Mouse (Mus musculus): ENCODE results near the gene Chaf1a. TPM values are rescaled to one million over a fixed set of nuclear protein-coding genes. Genes with fewer than 3 reads are reported as not detected.
"Not testable (repeated sequence)": the region's sequence is repeated elsewhere in the genome, so short reads cannot be mapped to it uniquely, and the experiment has no call there.

The Chaf1a gene
- total RNA-seq, 2 experiments from 2014 or later: 1.3 to 1.5 TPM

DNA sequence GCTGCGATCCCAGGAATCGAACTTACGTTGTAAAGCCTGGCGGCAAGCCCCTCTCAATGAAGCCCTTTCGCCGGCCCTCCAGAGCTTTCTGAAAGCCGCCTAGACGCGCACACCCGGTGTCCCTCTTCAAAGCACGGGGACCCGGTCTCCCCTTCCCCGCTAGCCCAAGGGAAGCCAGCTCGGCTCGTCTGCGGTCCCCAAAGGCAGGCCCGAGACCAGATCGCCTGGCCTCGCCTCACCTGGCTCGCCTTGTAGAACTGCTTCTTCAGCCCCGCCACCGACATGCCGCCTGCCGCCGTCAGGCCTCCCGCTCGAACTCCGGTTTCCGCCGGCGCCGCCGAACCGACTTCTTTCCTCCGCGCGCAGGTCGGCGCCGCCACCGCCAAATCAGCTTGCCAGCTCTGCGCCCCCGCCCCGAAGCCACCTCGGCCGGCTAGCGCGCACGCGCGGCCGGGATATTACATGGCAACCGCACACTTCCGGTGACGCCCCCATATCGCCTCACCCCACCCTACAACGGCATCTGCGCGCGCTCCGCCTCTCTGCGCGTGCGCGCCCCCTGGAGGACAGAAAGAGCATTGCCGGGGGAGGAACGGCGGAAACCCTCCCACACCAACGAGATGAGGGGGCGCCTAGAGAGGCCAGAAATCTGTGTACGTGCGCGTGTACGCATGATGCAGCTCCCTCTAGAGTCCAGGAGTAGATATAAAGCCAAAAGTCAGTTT is 3.9 kb upstream of the Chaf1a start, which contains the start of gene Sh3gl1:
Sh3gl1 (minus strand) TSS at position 460 of the 725 bp plus-strand sequence.
- DNase-seq: peak; percentile 99 to 100
- intact Hi-C loops (cut with DNase I): loop anchor here (5.0 kb wide), 1 partner anchor 79 kb away; the partner anchor contains the start of gene Yju2

DNA sequence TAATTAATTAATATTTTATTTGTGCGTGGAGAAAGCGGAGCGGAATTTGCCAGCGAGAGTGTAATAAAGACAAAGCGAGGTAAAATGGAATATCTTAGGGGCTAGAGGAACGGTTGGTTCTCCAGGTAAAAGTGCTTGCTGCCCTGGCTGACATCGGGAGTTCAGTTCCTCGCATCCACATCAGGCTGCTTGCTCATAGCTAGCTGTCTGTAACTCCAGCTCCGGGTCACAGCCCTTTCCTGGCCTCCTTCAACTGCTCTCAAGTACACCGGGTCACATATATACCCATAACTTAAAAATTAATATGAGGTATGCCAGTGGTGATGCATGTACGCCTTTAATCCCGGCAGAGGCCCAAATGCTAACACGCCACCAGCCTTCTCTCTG is 3.3 kb upstream of the Chaf1a start:
- intact Hi-C loops (cut with DNase I): loop anchor here (5.0 kb wide), 1 partner anchor 80 kb away; the partner anchor contains the start of gene Yju2
- no peak for DNase-seq

DNA sequence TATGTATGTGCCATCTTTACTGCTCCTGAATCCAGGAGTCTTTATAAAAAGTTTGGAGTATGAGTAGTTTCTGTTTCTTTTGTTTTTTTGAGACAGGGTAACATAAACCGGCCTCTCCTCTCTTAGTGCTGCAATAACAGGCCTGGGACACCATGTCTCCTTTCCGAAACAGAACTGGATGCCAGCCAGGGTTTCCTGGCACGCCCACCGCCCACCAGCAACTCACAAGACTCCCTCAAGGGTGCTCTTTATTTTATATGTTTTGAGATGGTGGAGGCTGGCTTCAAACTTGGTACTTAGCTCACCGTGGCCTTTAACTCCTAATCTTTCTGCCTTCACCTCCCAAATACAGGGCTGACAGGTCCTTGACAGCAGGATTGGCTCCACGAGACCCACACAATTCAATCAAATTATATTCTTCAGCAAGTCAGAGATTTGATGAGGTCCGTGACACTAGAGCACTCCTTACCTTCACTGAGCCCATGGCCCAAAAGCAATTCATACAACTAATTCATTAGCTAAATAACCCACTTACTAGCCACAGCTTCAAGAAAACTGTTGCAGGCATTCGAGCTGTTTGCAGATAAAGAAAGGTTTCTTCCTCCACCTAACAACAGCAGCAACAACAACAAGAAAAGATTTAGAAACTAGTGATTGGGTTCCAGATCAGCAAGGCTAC is 1.5 kb upstream of the Chaf1a start:
- no peak for DNase-seq
- intact Hi-C loops (cut with DNase I): loop anchor here (5.0 kb wide), 1 partner anchor 81 kb away; the partner anchor contains the start of gene Yju2

DNA sequence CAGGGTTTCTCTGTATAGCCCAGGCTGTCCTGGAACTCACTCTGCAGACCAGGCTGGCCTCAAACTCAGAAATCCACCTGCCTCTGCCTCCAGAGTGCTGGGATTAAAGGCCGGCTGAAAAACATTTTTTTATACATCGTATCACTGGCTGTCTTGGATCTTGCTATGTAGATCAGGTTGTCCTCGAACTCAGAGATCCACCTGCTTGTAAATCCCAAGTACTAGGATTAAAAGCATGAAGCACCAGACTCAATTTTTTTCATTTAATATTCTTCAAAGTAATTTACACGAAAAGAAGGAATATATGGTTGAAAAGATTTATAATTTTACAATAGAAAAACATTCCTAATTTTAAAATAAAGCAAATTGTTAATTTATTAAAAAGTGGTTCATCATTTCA is 894 bp upstream of the Chaf1a start:
- no peak for DNase-seq
- intact Hi-C loops (cut with DNase I): loop anchor here (5.0 kb wide), 1 partner anchor 82 kb away; the partner anchor contains the start of gene Yju2

DNA sequence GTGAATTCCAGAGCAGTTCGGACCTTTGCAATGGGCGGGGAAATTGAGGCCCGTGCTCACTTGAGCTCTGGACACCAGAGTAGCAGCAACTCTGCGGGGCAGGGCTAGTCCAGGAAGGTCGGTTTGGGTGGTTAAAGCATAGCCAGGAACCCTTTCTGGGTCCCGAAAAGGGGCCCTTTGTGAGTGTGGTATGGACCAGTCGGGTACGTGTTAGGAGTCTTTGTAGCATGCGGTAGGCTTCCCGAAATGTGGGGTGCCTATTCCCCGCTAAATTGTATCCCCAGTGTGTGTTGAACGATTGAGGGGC is 571 bp downstream of the Chaf1a start:
- DNase-seq: no peak
- intact Hi-C loops (cut with DNase I): loop anchor here (2.0 kb wide), 1 partner anchor 32 kb away; no protein-coding TSS in a partner anchor

DNA sequence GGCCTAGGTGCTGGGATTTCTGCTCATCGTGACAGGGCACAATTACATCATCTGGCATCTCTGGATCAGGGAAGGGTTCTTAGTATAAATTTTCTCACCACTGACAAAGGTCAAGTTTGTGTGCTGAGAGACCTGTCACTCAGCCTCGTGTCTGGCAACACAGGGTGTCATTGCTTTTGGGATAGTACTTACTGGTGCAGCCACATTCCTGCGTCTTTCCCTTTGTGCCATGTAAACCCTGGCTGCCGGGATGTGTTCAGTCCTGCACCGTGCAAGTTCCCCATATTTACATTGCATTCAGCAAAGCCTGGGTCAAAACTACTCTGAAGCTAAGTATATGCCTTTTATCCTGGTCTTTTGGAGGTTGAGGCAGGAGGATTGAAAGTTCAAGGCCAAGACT is 11.1 kb downstream of the Chaf1a start:
- intact Hi-C loops (cut with DNase I): no loop called here
- DNase-seq: no peak

DNA sequence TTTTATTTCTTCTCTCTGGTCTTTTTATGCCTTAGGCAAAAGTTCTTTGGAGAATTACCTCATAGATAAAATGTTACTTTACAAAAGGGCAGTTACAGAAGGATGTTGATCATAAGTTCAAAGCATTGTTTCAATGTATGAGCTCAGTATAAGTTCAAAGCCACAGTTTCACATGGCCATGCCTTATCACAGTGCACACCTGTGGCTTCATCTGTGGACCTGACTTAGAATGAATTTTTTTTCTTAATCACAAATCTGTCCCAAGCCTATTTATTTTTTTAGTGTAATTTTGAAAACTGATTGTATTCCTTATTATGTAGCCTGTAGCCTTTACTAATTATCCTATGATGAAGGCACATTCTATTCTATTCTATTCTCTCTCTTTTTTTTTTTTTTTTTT is 14.7 kb downstream of the Chaf1a start:
- no peak for DNase-seq
- intact Hi-C loops (cut with DNase I): no loop called here

DNA sequence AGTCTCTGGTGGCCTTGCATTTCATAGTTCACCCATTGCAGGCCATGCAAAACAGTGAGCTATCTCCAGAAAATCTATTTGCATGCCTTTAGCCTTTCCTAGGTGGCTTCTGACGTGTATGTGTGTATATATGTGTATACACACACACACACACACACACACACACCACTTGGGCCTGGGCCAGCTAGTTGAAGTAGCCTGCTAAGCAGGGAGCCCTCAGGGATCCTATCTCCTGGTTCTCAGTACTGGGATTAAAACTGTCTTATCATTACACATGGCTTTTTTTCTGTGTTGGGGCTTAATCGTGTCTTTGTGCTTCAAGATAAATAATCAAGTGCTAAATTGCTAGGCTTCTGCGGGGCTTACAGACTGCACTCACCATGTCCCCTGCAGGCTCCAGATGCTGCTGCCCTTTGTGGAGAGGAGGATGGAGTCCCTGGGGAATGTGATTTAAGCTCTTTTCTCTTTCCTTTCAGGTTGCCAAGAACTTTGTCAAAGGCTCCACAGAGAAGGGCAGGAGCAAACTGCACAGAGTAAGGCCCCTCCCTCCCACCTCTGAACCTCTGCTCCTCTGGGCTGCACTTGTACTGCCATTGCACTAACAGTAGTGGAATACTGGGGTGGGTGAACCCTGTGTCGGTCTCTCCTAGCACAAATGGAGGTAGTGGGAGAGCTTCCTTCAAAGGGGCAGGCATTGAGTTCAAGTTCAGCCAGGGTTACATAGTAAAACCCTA is 15.9 kb downstream of the Chaf1a start:
- no peak for DNase-seq
- intact Hi-C loops (cut with DNase I): no loop called here

DNA sequence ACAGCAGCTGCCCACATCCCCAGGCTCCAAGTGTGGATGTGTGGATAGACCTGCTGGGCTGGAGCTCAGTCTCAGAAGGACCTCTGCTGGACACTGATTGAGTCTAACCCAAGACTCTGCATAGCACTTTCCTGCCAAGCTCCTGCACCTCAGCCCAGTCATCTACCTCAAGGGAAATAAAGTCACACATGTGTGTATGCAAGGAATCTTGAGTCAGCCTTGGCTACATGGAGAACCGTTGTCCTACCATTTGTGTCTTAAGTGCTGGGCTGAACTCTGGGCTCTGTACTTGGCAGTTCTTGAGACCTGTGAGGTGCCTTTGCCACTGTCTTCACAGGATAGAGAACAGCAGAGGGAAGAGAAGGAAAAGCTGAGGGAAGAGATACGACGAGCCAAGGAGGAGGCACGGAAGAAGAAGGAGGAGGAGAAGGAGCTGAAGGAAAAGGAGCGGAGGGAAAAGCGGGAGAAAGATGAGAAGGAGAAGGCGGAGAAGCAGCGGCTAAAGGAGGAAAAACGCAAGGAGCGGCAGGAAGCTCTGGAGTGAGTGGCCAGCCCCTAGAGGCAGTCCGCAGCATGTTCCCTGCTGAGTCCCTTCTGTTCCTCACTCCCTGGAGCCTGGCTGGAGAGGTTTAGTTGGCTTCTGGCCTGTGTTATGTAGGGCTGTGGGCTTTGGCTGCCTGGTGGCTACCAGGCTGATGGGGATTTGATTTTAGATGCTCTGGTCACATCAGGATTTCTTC is 17.3 kb downstream of the Chaf1a start:
- intact Hi-C loops (cut with DNase I): no loop called here
- DNase-seq: no peak

DNA sequence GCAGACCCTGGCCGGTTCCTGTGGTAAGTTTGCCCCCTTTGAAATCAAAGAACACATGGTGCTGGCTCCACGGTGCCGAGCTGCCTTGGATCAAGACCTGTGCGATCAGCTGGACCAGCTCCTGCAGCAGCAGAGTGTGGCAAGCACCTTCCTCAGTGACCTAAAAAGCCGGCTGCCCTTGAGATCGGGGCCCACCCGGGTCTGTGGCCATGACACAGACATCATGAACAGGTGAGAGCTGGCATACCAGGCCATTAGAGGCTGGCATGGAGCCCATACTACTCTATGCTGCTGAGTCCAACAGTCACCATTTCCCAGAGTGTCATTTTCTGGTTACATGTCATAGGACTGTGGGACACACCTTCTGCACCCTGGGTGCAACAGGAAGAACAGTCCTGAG is 21.8 kb downstream of the Chaf1a start:
- DNase-seq: no peak
- intact Hi-C loops (cut with DNase I): no loop called here

DNA sequence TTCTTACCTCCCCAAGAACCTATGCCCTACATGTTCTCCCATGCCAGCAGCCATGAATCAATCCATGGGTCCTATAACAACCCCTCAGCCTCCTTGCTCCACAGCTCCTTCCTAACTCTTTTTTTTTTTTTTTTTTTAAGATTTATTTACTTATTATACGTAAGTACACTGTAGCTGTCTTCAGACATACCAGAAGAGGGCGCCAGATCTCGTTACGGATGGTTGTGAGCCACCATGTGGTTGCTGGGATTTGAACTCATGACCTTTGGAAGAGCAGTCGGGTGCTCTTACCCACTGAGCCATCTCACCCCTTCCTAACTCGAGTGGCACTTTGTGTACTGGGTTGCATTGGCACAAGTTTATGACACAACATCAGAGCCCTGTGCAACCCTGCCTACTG is 25.5 kb downstream of the Chaf1a start:
- intact Hi-C loops (cut with DNase I); DNase-seq: not testable (repeated sequence)

DNA sequence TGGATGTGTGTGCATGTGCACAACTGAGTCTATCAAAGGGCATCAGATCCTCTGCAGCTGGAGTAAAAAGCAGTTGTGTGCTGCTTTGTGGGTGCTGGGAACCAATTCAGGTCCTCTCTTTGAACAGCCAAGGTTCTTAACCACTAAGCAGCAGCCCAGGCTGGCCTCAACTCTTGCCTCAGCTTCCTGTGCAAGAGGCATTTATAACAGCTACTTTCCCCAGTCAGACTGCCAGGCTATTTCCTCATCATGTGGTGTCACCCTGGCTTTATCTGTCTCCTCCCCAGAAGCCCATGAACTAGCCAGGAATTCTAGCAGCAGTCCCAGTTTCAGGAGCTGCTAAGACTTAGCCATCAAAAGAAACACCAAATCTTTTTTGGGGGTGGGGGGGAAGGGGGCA is 26.2 kb downstream of the Chaf1a start:
- intact Hi-C loops (cut with DNase I): no loop called here

DNA sequence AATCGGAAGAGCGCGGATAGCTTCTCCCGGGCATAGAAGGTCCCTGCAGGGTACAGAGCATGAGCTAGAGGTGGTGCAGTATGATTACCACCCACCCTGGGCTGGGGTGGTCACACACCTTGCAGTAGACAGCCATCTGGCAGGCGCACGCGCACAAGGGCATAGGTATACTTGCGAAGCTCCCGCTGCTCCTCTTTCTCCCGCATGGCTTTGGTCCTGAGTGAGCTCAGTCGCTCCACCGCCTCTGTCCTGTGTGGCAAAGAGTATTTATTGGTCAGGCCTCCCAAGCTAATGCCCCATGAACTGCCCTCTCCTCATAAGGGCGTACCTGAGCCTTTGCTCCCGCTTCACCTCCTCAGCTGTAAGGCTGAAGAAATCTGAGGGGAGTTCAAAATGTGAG is 28.8 kb downstream of the Chaf1a start:
- intact Hi-C loops (cut with DNase I): no loop called here
- no peak for DNase-seq

More for the DNA sequence above, 26.2 kb downstream of the Chaf1a start:
- no peak for DNase-seq

DNA sequence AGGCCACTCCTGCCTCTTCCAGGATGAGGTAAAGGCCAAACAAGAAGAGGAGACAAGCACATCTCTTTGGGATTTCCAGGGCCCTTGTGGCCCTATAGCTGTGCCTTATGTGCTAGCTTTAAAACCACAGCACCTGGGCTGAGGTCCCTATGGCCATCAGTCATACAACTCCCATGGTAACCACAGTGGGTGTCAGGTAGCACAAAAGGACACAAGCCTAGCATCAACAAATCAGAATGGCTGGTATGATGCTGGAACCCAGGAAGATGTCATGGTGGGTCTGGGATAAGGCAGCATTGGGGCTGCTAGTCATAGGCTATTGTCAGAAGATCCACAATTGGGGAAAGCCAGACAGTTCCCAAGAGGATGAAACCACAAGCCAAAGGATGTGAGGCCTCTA is 30.9 kb downstream of the Chaf1a start:
- no peak for DNase-seq
- intact Hi-C loops (cut with DNase I): no loop called here

DNA sequence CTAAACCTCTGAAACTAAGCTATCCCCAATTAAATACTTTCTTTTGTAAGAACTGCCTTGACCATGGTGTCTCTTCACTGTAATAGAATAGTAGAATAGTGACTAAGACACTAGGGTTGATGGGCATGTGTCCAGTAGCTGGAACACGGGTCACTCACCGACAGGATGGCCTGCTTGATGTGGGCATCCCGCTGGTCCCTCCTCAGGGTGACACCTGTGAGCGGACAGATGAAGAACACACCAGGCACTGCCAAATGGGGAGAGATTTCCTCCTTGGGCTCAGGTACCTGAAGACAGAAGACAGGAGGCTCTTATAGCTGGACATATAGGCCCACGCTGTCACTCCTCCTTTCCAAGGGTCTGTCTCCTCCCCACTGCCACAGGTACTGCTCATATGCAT is 32.0 kb downstream of the Chaf1a start:
- intact Hi-C loops (cut with DNase I): loop anchor here (2.0 kb wide), 1 partner anchor 31 kb away; the partner anchor contains the start of gene Chaf1a
- no peak for DNase-seq

DNA sequence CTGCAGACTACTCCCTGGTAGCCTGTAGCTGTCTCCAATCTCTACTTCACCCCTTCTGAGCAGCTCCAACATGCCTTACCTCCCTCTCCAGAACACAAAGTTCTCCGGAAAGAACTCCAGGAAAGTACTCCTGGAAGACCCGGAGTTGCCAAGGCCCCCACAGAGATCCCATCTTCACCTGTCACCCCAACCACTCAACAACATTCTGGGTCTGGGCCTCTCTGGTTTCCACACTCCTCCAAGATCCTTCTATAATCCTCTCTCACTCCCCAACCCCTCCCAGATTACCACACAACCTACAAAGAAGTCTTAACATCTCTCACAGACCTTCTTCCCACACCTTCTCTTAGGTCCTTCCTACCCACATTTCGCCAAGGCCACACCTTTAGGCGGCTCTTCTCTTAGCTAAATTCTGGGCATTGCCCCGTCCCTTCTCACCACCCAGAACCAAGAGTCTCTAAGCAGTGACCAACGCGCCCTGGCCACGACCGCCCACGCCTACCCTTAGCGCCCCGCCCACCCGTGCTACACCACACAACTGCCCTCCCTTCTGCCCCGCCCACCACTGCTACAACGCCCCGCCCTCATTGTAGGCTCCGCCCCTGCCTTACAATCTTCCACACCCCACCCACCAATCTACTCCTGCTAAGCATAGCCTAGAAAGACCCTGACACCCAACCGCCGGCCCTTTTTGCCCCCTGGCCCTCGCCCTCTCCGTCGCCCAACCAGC is 34.0 kb downstream of the Chaf1a start:
- peak; percentile 80 to 83 for DNase-seq
- intact Hi-C loops (cut with DNase I): no loop called here

DNA sequence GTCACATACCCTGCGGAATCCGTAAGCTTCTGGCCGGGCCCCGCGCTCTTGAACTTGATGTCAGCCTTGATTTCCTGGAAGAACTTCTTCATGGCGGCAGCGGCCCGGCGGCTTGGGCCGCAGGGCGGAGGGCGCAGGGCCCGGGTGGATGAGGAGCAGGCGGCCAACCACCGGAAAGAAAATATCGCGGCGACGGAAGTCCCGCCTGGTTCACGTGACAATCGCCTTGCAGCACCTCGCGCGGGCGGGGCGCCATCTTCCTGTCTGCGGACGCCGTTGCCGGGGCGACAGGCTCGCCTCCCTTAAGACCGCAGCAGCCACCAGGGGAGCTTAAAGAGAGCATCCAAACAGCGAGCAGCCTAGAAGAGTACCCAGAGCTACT is 34.6 kb downstream of the Chaf1a start, which contains the start of gene Ubxn6:
Ubxn6 (minus strand) TSS at position 202 of the 382 bp plus-strand sequence.
- peak; percentile 96 to 98 for DNase-seq

DNA sequence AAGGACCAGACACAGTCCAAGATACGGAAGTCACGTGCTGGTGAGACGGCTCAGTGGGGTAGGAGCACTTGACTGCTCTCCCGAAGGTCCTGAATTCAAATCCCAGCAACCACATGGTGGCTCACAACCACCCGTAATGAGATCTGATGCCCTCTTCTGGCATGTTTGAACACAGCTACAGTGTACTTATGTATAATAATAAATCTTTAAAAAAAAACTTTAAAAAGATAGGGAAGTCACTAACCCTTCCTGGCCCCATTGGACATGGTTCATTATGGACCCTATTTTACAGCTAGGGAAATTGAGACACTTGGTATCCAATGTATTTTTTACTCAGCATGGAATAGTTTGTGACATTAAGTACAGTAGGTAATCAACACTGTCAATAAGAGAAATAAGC is 37.3 kb downstream of the Chaf1a start:
- DNase-seq: no peak
- intact Hi-C loops (cut with DNase I): no loop called here

More for the DNA sequence above, 34.6 kb downstream of the Chaf1a start, which contains the start of gene Ubxn6:
- intact Hi-C loops (cut with DNase I): no loop called here

DNA sequence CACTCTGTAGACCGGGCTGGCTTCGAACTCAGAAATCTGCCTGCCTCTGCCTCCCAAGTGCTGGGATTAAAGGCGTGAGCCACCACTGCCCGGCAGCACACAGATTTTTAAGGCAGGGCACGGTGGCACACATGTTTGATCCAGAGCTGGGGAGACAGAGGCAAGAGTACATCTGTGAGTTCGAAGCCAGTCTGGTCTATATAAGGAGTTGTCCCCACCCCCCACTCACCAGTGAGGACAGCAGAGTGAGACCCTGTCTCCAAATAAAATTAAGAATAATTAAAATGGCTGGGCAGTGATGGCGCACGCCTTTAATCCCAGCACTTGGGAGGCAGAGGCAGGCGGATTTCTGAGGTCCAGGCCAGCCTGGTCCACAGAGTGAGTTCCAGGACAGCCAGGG is 38.1 kb downstream of the Chaf1a start:
- DNase-seq; intact Hi-C loops (cut with DNase I): not testable (repeated sequence)
